Mouse (Mus musculus): Measurements from ENCODE around the gene Vgll4. TPM values are rescaled to one million over a fixed set of nuclear protein-coding genes. Genes with fewer than 3 reads are reported as not detected.

Gene Vgll4
- total and polyA plus RNA-seq, 2 experiments from 2014 or later = 49.4 to 85.4 TPM

DNA sequence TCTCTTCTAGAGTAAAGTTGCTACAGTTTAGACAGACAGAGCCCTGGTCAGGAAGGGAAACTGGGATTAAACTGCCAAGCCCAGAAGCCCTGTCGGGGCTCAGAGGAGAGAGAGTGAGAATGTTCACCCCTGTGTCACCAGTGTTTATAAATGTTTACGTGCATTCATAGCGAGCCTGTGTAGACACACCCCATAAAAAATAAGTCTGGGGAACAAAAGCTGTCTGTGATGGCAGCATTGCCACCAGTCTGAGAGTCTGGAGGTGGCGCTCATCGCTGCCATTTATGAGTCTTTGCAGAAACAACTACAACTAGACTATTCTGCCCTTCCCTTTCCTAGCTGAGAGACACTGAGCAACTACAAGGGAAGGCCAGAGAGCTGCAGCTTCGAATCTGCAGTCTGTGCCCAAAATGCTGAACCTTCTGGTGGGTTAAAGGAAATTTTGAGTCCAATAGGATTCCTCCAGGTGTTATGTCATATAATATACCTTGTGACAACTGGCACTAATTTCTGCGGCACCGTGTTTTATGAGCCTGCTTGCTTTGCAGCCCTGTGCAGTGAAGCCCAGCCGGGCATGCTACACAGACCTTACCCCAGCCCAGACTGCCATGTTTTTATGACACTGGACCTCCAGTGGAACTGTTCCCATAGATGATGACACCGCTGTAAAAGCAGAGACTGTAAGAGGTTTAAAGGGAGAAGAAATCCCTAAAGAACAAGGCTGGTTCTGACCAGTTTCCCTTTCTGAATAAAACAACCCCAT lies 11.4 kb downstream of the Vgll4 start:
- Histone ChIP-seq H3K27me3 (ENCODE audit: insufficient read depth, low read length) (no peaks in the 10 kb centered on the region), H3K4me3 (ENCODE audit: low read length) (no peak overlapping the region), H3K4me1 (ENCODE audit: insufficient read depth, low read length) (no peaks in the 10 kb centered on the region), H3K27ac (no peak overlapping the region), H3K4me2 (ENCODE audit: low read depth, low read length) (no peak overlapping the region), H3K9ac (replicated peaks; ENCODE audit: low read length) (no peak overlapping the region), H3K9me3 (ENCODE audit: low read length) (no peaks in the 10 kb centered on the region), H3K36me3 (ENCODE audit: insufficient read depth, low read length) (no peaks in the 10 kb centered on the region)
- ATAC-seq (no peak), DNase-seq (ENCODE audit: low spot score) (no peak)
- no peak for TF ChIP-seq CTCF (IDR thresholded peaks at IDR 0.05; ENCODE audit: low read depth)
- WGBS = 78% methylated on average over 10 of the region's 10 CpGs

DNA sequence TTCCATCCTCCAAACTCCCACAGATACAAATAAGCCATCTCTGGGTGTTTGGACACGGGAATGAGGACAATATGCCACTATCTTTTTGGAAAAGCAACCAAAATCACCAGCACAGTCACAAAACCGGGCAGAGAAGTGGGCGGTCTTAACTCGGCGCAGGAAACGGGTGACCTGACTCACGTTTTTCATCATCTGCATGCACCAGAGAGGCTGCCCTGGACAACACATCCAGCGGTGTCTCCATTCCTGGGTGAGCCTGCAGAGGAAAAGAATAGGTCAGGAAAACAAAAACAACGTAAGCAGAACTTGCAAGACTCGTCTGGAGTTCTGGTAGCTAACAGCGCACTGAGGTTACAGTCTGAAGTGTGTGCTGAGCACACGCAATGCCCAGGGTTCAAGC lies 12.0 kb downstream of the Vgll4 start:
- H3K4me3 ChIP-seq (ENCODE audit: low read length) = no peak overlapping the region
- no peak overlapping the region for H3K9ac ChIP-seq (replicated peaks; ENCODE audit: low read length)
- H3K9me3 ChIP-seq (ENCODE audit: low read length) = no peaks in the 10 kb centered on the region
- H3K4me2 ChIP-seq (ENCODE audit: low read depth, low read length) = no peak overlapping the region
- TF ChIP-seq CTCF (IDR thresholded peaks at IDR 0.05; ENCODE audit: low read depth) = no peak
- no peak for ATAC-seq
- no peaks in the 10 kb centered on the region for H3K27me3 ChIP-seq (ENCODE audit: insufficient read depth, low read length)
- H3K4me1 ChIP-seq (ENCODE audit: insufficient read depth, low read length) = no peaks in the 10 kb centered on the region
- no peak for DNase-seq (ENCODE audit: low spot score)
- H3K27ac ChIP-seq = no peak overlapping the region
- WGBS = 74% methylated on average over 12 of the region's 12 CpGs
- no peaks in the 10 kb centered on the region for H3K36me3 ChIP-seq (ENCODE audit: insufficient read depth, low read length)

DNA sequence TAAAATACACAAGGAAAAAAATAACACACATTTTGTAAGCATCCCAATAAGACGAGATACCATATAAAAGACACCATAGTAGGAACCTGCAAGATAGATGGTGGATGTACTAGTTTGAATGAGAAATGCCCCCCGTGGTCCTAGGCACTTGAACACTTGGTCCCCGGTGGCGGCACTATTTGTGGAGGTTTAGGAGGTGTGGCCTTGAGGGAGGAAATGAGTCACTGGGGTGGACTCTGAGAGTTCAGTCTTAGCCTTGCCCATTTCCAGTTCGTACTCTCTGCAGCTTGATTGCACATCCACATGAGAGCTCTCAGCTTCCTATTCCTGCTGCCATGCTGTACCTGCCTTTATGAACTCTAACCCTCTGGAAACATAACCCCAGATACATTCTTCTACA lies 15.3 kb downstream of the Vgll4 start:
- H3K9ac ChIP-seq (replicated peaks; ENCODE audit: low read length) = no peak overlapping the region
- no peaks in the 10 kb centered on the region for H3K36me3 ChIP-seq (ENCODE audit: insufficient read depth, low read length)
- TF ChIP-seq CTCF (IDR thresholded peaks at IDR 0.05; ENCODE audit: low read depth) = no peak
- H3K4me1 ChIP-seq (ENCODE audit: insufficient read depth, low read length) = no peaks in the 10 kb centered on the region
- H3K4me2 ChIP-seq (ENCODE audit: low read depth, low read length) = no peak overlapping the region
- DNase-seq (ENCODE audit: low spot score) (no peak), ATAC-seq (no peak)
- no peaks in the 10 kb centered on the region for H3K9me3 ChIP-seq (ENCODE audit: low read length)
- H3K4me3 ChIP-seq (ENCODE audit: low read length) = no peak overlapping the region
- 85% methylated on average over 5 of the region's 5 CpGs for WGBS
- H3K27ac ChIP-seq = no peak overlapping the region
- H3K27me3 ChIP-seq (ENCODE audit: insufficient read depth, low read length) = no peaks in the 10 kb centered on the region

DNA sequence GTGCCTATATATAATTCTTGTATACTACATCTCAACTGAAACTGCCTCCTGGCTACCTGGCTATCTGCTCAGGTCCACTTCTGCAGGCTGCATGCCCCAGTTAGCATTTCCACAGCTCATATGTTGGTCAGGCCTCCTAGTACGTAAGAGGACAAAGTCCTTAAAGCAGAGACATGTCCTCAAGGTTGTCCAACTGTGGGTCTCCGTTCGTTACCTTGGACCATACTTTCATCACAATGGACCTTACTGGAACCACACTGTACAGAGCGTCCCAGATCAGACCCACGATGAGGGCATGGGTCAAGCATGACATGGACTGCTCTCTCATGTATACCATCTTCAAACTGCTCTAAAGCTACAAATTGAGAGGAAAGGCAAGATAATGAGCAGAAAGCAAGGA lies 16.2 kb downstream of the Vgll4 start:
- Histone ChIP-seq H3K9ac (replicated peaks; ENCODE audit: low read length) (no peak overlapping the region), H3K9me3 (ENCODE audit: low read length) (no peaks in the 10 kb centered on the region), H3K4me1 (ENCODE audit: insufficient read depth, low read length) (no peaks in the 10 kb centered on the region), H3K27ac (no peak overlapping the region), H3K36me3 (ENCODE audit: insufficient read depth, low read length) (no peaks in the 10 kb centered on the region), H3K4me2 (ENCODE audit: low read depth, low read length) (no peak overlapping the region), H3K4me3 (ENCODE audit: low read length) (no peak overlapping the region), H3K27me3 (ENCODE audit: insufficient read depth, low read length) (no peaks in the 10 kb centered on the region)
- DNase-seq (ENCODE audit: low spot score) (no peak), ATAC-seq (no peak)
- TF ChIP-seq CTCF (IDR thresholded peaks at IDR 0.05; ENCODE audit: low read depth) = no peak
- 94% methylated on average over 5 of the region's 5 CpGs for WGBS

DNA sequence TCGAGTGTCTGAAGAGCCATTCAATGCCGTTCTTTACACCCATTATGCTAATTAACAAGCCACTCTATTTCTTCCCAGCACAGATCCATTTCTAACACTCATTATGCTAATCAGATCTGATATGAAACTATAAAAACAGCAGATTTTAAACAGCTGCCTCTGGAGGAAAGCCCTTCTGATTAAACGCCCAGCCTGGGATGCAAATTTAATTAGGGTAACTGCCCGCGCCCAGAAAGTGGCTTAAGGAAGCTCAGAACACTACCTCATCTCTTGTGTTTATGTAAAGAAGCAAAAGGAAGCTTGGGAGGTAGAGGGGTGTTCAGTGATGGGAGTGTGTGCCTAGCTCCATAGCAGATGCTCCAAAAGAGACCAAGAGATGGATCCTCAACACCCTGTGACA lies 17.4 kb downstream of the Vgll4 start:
- no peak for DNase-seq (ENCODE audit: low spot score)

DNA sequence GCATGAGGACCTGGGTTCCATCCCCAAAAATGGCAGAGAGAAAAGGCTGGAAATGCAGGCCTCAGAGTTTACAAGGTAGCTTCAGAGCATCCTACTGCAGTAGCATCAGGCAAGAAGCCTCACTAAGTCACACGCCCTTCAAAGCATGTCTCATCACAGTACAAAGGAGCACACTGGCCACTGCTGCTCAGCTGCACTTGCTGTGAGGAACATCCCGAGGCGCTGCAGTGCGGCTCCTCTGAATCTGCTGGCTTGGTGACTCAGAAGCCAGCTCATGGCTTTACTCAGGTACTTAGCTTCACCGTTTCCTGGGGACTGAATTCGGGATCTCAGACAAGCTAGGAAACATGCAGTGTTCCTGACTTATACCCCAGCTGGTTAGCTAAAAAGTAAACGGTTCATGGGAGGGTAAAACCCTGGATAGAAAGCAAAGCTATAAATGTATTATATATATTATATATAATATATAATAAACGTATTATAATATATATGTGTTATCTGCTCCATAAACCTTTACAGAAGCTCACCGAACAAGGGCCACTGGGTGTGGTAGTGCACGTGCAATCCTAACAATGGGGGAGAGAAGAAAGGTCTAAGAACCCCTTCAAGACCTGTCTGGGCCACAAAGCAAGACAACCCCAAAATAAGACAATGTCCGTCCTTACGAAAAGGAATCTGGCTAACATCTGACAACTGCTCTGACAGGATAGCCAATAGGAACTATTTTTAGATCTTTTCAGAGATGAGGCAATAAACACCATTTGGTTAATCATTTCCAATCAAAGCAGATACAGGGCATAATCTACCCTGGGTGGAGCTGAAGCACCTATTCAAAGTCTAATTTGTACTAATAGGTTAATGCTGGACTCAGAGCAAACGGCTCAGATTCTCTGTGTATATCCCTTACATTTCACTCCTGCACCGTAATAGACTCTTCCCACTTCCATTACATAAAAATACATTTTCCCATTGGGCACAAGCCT lies 25.0 kb downstream of the Vgll4 start:
- Histone ChIP-seq H3K9me3 (ENCODE audit: low read length) (no peaks in the 10 kb centered on the region), H3K9ac (replicated peaks; ENCODE audit: low read length) (no peak overlapping the region), H3K27me3 (ENCODE audit: insufficient read depth, low read length) (no peaks in the 10 kb centered on the region), H3K36me3 (ENCODE audit: insufficient read depth, low read length) (no peaks in the 10 kb centered on the region), H3K27ac (no peak overlapping the region), H3K4me3 (ENCODE audit: low read length) (no peak overlapping the region), H3K4me2 (ENCODE audit: low read depth, low read length) (no peak overlapping the region), H3K4me1 (ENCODE audit: insufficient read depth, low read length) (no peaks in the 10 kb centered on the region)
- ATAC-seq (no peak), DNase-seq (ENCODE audit: low spot score) (no peak)
- WGBS = 84% methylated on average over 14 of the region's 14 CpGs
- no peak for TF ChIP-seq CTCF (IDR thresholded peaks at IDR 0.05; ENCODE audit: low read depth)

More for the DNA sequence above, 17.4 kb downstream of the Vgll4 start:
- TF ChIP-seq CTCF (IDR thresholded peaks at IDR 0.05; ENCODE audit: low read depth) = no peak
- ATAC-seq = no peak
- no peaks in the 10 kb centered on the region for H3K4me1 ChIP-seq (ENCODE audit: insufficient read depth, low read length)
- H3K4me2 ChIP-seq (ENCODE audit: low read depth, low read length) = no peak overlapping the region
- H3K36me3 ChIP-seq (ENCODE audit: insufficient read depth, low read length) = no peaks in the 10 kb centered on the region
- no peaks in the 10 kb centered on the region for H3K27me3 ChIP-seq (ENCODE audit: insufficient read depth, low read length)
- WGBS = 37% methylated on average over 5 of the region's 5 CpGs
- no peak overlapping the region for H3K9ac ChIP-seq (replicated peaks; ENCODE audit: low read length)
- no peaks in the 10 kb centered on the region for H3K9me3 ChIP-seq (ENCODE audit: low read length)
- no peak overlapping the region; the same call in 1 of the 2 replicates for H3K27ac ChIP-seq
- H3K4me3 ChIP-seq (ENCODE audit: low read length) = no peak overlapping the region

All from hindbrain, postnatal 0 days (tissue).